Mouse (Mus musculus) liver, embryonic 14.5 days (tissue): ENCODE results near the gene Olfm1. TPM values are rescaled to one million over a fixed set of nuclear protein-coding genes. Genes with fewer than 3 reads are reported as not detected.

Experiments used
- ATAC-seq: fragments of 200-750 bp; cut with Nextera tagmentation; 2 replicates; pipeline ENCODE4 v1.8.0; 2017; ENCODE audit warnings: moderate number of reproducible peaks, mild to moderate bottlenecking, moderate library complexity; ENCODE audit not compliant: insufficient read depth
- DNase-seq, 3 experiments: peaks; one replicate each; pipeline ENCODE4 v3.0.0-alpha.2; 2012 to 2013; ENCODE audit warnings: low read depth in 3 of 3, low spot score in 3 of 3
- H3K27ac ChIP-seq: fragments of 300-500 bp; sonication (generic); 2 replicates; pipeline ENCODE4 v1.5.1; 2014; ENCODE audit warnings: moderate library complexity, mild to moderate bottlenecking, control low read depth, inconsistent platforms
- H3K27me3 ChIP-seq: fragments of 300-500 bp; sonication (generic); 2 replicates; pipeline ENCODE4 v1.6.1; 2014; ENCODE audit warnings: mild to moderate bottlenecking, low read length, moderate library complexity; ENCODE audit not compliant: control insufficient read depth, insufficient read depth
- H3K36me3 ChIP-seq: fragments of 300-500 bp; sonication (generic); replicated peaks from 2 replicates; pipeline ENCODE4 v1.6.1; 2014; ENCODE audit warnings: low read depth; ENCODE audit not compliant: control insufficient read depth, insufficient read depth
- H3K4me1 ChIP-seq, 2 experiments: fragments of 200-500 bp in 1 of 2; fragments of 300-500 bp in 1 of 2; sonication (generic) in 1 of 2; replicated peaks; 2 replicates each; pipeline ENCODE4 v1.6.1; 2012 to 2014; ENCODE audit warnings: antibody characterized with exemption in 1 of 2, inconsistent platforms in 1 of 2, low read length in 1 of 2; ENCODE audit not compliant: control insufficient read depth in 2 of 2, insufficient read depth in 2 of 2
- H3K4me2 ChIP-seq: fragments of 300-500 bp; sonication (generic); 2 replicates; pipeline ENCODE4 v1.6.1; 2014; ENCODE audit warnings: low read depth, mild to moderate bottlenecking, control low read depth, moderate library complexity
- H3K4me3 ChIP-seq, 2 experiments: fragments of 200-500 bp in 1 of 2; fragments of 300-500 bp in 1 of 2; sonication (generic) in 1 of 2; 2 replicates each; pipeline ENCODE4 v1.5.1; 2012 to 2014; ENCODE audit warnings: low read depth in 2 of 2, low read length in 2 of 2, mild to moderate bottlenecking in 2 of 2, control low read depth in 1 of 2, inconsistent platforms in 1 of 2, moderate library complexity in 1 of 2; ENCODE audit not compliant: insufficient read depth in 1 of 2
- H3K9ac ChIP-seq: fragments of 300-500 bp; sonication (generic); replicated peaks from 2 replicates; pipeline ENCODE4 v1.6.1; 2014; ENCODE audit warnings: mild to moderate bottlenecking, control low read depth, moderate library complexity
- H3K9me3 ChIP-seq: fragments of 300-500 bp; sonication (generic); 2 replicates; pipeline ENCODE4 v1.6.1; 2016; ENCODE audit warnings: low read length, mixed read lengths; ENCODE audit not compliant: control insufficient read depth
- CTCF ChIP-seq: IDR thresholded peaks from 2 replicates; pipeline ENCODE4 v1.5.1; 2016; ENCODE audit warnings: antibody characterized with exemption, low read depth, control low read depth
- EP300 ChIP-seq: IDR thresholded peaks from 2 replicates; pipeline ENCODE4 v1.6.1; 2016; ENCODE audit warnings: antibody characterized with exemption, low read depth
- WGBS: fragments of 180-500 bp; shearing (Covaris S2); extraction: QIAGEN DNeasy Blood & Tissue Kit; methylation state at CpG from one replicate; pipeline ENCODE4 v1.1.7; 2014; ENCODE audit not compliant: insufficient replicate concordance; 5-methylcytosine and 5-hydroxymethylcytosine counted together
- polyA plus RNA-seq, 2 experiments: library from polyadenylated mRNA; depleted of rRNA in 1 of 2; stranded (reverse) in 1 of 2; unstranded in 1 of 2; fragments of >200 nt; fragmentation: Nextera tagmentation in 1 of 2; extraction: Ambion mirVana in 1 of 2; gene quantifications; 2 replicates each; pipeline versions ENCODE4 v1.2.1 to v1.2.3; 2012 to 2014

The Olfm1 gene
- polyA plus RNA-seq (2012; rRNA removed) (2.2 and 2.6 TPM in 2 replicates), polyA plus RNA-seq (2014; fragmentation: Nextera tagmentation; extraction: Ambion mirVana) (1.0 and 2.5 TPM in 2 replicates)

- H3K4me2 ChIP-seq = peak within 1 kb of the TSS; percentile 41
- peaks cover 0 to 7% of the 10 kb centered on the region in 2 experiments; a peak in 3 of 4 replicates for H3K4me1 ChIP-seq
- H3K9me3 ChIP-seq = no peaks in the 10 kb centered on the region
- 1% methylated on average over 75 of the region's 76 CpGs for WGBS
- no peak for TF ChIP-seq EP300
- H3K36me3 ChIP-seq = no peaks in the 10 kb centered on the region
- no peak within 1 kb of the TSS for H3K9ac ChIP-seq
- DNase-seq = no peak
- peaks cover 35% of the 10 kb centered on the region for H3K27me3 ChIP-seq
- ATAC-seq = no peak
- peak within 1 kb of the TSS in 1 of 2 experiments; percentile 30; a peak in 2 of 4 replicates for H3K4me3 ChIP-seq
- no peak within 1 kb of the TSS for H3K27ac ChIP-seq
Observed at GRCm38 (mm10) chr2:28192821-28193689, at the start of gene Olfm1. TSS of gene Olfm1 (plus strand) at chr2:28192992.

GRCm38 (mm10) chr2:28143417-28144045, 49.3 kb upstream of the Olfm1 start:
- Histone ChIP-seq H3K27ac (no peak overlapping the region), H3K9ac (no peak overlapping the region), H3K36me3 (no peaks in the 10 kb centered on the region), H3K4me2 (no peak overlapping the region), H3K4me3 (no peak overlapping the region), H3K27me3 (no peaks in the 10 kb centered on the region), H3K4me1 (peaks cover 28 to 44% of the 10 kb centered on the region in 2 experiments), H3K9me3 (no peaks in the 10 kb centered on the region)
- no peak for ATAC-seq
- no peak for DNase-seq
- no peak for TF ChIP-seq EP300
- no peak for TF ChIP-seq CTCF
- 70% methylated on average over 13 of the region's 13 CpGs for WGBS

GRCm38 (mm10) chr2:28145702-28146101, 47.1 kb upstream of the Olfm1 start:
- WGBS = 54% methylated on average over 5 of the region's 5 CpGs
- no peaks in the 10 kb centered on the region for H3K27me3 ChIP-seq
- H3K4me1 ChIP-seq = peaks cover 28 to 39% of the 10 kb centered on the region in 2 experiments
- H3K9ac ChIP-seq = no peak overlapping the region
- DNase-seq (no peak), ATAC-seq (no peak)
- no peaks in the 10 kb centered on the region for H3K9me3 ChIP-seq
- H3K4me3 ChIP-seq = no peak overlapping the region
- no peaks in the 10 kb centered on the region for H3K36me3 ChIP-seq
- H3K4me2 ChIP-seq = no peak overlapping the region
- H3K27ac ChIP-seq = no peak overlapping the region
- TF ChIP-seq EP300 (no peak), CTCF (no peak)

GRCm38 (mm10) chr2:28146152-28146551, 46.6 kb upstream of the Olfm1 start:
- Histone ChIP-seq H3K27me3 (no peaks in the 10 kb centered on the region), H3K9ac (no peak overlapping the region), H3K4me3 (no peak overlapping the region), H3K4me1 (peaks cover 24 to 34% of the 10 kb centered on the region in 2 experiments), H3K9me3 (no peaks in the 10 kb centered on the region), H3K36me3 (no peaks in the 10 kb centered on the region), H3K4me2 (no peak overlapping the region), H3K27ac (no peak overlapping the region)
- DNase-seq = no peak
- 47% methylated on average over 4 of the region's 4 CpGs for WGBS
- TF ChIP-seq EP300 (no peak), CTCF (no peak)
- ATAC-seq = no peak

- 36% methylated on average over 4 of the region's 4 CpGs for WGBS
- Histone ChIP-seq H3K9ac (no peak overlapping the region), H3K36me3 (no peaks in the 10 kb centered on the region), H3K4me3 (no peak overlapping the region), H3K27me3 (no peaks in the 10 kb centered on the region), H3K4me1 (peaks cover 19 to 29% of the 10 kb centered on the region in 2 experiments), H3K9me3 (no peaks in the 10 kb centered on the region), H3K27ac (no peak overlapping the region), H3K4me2 (no peak overlapping the region)
- TF ChIP-seq EP300 (no peak), CTCF (no peak)
- ATAC-seq = no peak
- DNase-seq = no peak
Observed at GRCm38 (mm10) chr2:28146685-28147084, 46.1 kb upstream of the Olfm1 start.
